Mouse (Mus musculus): ENCODE data around the gene Stab2.

GRCm38 (mm10) chr10:87039340-87039739 lies 31.5 kb upstream of the Stab2 start:
- TF ChIP-seq POLR2A (IDR thresholded peaks at IDR 0.05; ENCODE audit: borderline replicate concordance, extremely low read depth, insufficient read depth, insufficient read length, poor library complexity, severe bottlenecking) (no peak), CTCF (IDR thresholded peaks at IDR 0.05; ENCODE audit: borderline replicate concordance, extremely low read depth, insufficient read depth, insufficient read length) (no peak)
